Mouse (Mus musculus): Measurements from ENCODE around the gene Srsf7.

DNA sequence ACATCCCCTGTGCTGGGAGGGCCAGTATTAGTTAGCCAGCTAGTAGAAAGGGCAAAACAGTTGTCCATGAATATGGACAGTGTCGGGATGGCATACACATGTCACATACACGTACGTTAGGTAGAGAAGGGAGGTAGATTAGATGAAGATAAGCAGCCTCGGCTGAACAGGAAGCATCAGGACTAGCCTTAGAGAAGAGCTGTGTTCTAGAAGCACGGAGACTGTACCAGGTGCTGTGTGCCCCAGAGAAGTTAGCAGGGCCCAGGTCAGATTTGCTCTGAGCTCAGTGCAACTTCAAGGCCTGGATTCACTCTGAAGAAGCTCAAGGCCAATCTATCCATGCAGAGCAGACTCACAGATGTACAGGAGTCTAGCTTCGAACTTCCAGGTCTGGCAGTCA, 49.6 kb downstream of the Srsf7 start:
- TF ChIP-seq POLR2A (IDR thresholded peaks at IDR 0.05; ENCODE audit: control insufficient read depth, extremely low read depth, insufficient read depth, low read length, poor library complexity) = no peak
- no peak for TF ChIP-seq CTCF (IDR thresholded peaks at IDR 0.05; ENCODE audit: borderline replicate concordance, control insufficient read depth, extremely low read depth, insufficient read depth, low read length, poor library complexity)

Measured in thymus, adult 2 months (tissue).